Comparison of ENCODE assay signal across 8 mouse cellular contexts in genomic region chr17:12168536-12168935, GRCm38 (mm10). TPM values are rescaled to one million over a fixed set of nuclear protein-coding genes. Genes with fewer than 3 reads are reported as not detected.
DNase-seq lines count a peak whose midpoint lies in the region; ATAC-seq and TF ChIP-seq lines count a peak whose summit lies in the region.

No protein-coding gene starts in this region.

- no peak for DNase-seq in frontal cortex, postnatal 25 days (ENCODE audit: low spot score in 2 of 2)
- DNase-seq in embryonic facial prominence, embryonic 11.5 days (ENCODE audit: low spot score), result peak; percentile 6
- peak; percentile 70 to 81 for DNase-seq in heart, adult 9 months (ENCODE audit: low spot score in 2 of 2)
- DNase-seq in kidney, postnatal 0 days (ENCODE audit: low spot score), result peak; percentile 85
- peak; percentile 60 for DNase-seq in ovary, postnatal 14 days (ENCODE audit: low spot score)
- no peak for DNase-seq in thymus, postnatal 10 days (ENCODE audit: low spot score in 2 of 2)

- peak; percentile 70 for ATAC-seq in frontal cortex, adult (ENCODE audit: low TSS enrichment)
- no peak for ATAC-seq in embryonic facial prominence, embryonic 11.5 days (replicated peaks; ENCODE audit: insufficient number of reproducible peaks, low FRiP score, low TSS enrichment, low read depth)
- no peak for ATAC-seq in kidney, postnatal 0 days (replicated peaks; ENCODE audit: low FRiP score, low read depth)
- ATAC-seq in limb, embryonic 15.5 days (ENCODE audit: insufficient number of reproducible peaks, low FRiP score, low TSS enrichment, low read depth), result no peak; the same call in 1 of the 2 replicates

- no peaks in the 10 kb centered on the region for H3K4me1 ChIP-seq in embryonic facial prominence, embryonic 11.5 days (ENCODE audit: control insufficient read depth, insufficient read depth, low read length)
- H3K4me1 ChIP-seq in kidney, postnatal 0 days (replicated peaks; ENCODE audit: insufficient read depth, low read length), result peaks cover 20% of the 10 kb centered on the region
- peaks cover 34% of the 10 kb centered on the region for H3K4me1 ChIP-seq in limb, embryonic 15.5 days

- 62% methylated on average over 10 of the region's 10 CpGs for WGBS in embryonic facial prominence, embryonic 11.5 days
- WGBS in kidney, postnatal 0 days, result 31% methylated on average over 10 of the region's 10 CpGs
- WGBS in limb, embryonic 15.5 days, result 19% methylated on average over 10 of the region's 10 CpGs

- no peaks in the 10 kb centered on the region for H3K36me3 ChIP-seq in embryonic facial prominence, embryonic 11.5 days (replicated peaks; ENCODE audit: control insufficient read depth, insufficient read depth, low read depth, low read length)
- H3K36me3 ChIP-seq in kidney, postnatal 0 days (ENCODE audit: insufficient read depth, low read length), result no peaks in the 10 kb centered on the region
- no peaks in the 10 kb centered on the region for H3K36me3 ChIP-seq in limb, embryonic 15.5 days

- TF ChIP-seq CTCF in kidney, postnatal 0 days (IDR thresholded peaks at IDR 0.05; ENCODE audit: low read depth), result no peak

- H3K27ac ChIP-seq in embryonic facial prominence, embryonic 11.5 days (replicated peaks; ENCODE audit: low read depth, low read length), result no peak overlapping the region
- peak overlapping the region; percentile 76 for H3K27ac ChIP-seq in kidney, postnatal 0 days
- H3K27ac ChIP-seq in limb, embryonic 15.5 days, result peak overlapping the region; percentile 50

- H3K4me2 ChIP-seq in embryonic facial prominence, embryonic 11.5 days (ENCODE audit: low read depth, low read length), result no peak overlapping the region
- H3K4me2 ChIP-seq in kidney, postnatal 0 days (ENCODE audit: low read length), result peak overlapping the region; percentile 23; the same call in 1 of the 2 replicates
- peak overlapping the region; percentile 25; the same call in 1 of the 2 replicates for H3K4me2 ChIP-seq in limb, embryonic 15.5 days

- H3K9me3 ChIP-seq in embryonic facial prominence, embryonic 11.5 days (replicated peaks; ENCODE audit: control insufficient read depth, low read length), result no peaks in the 10 kb centered on the region
- no peaks in the 10 kb centered on the region for H3K9me3 ChIP-seq in kidney, postnatal 0 days (replicated peaks; ENCODE audit: low read length)
- no peaks in the 10 kb centered on the region for H3K9me3 ChIP-seq in limb, embryonic 15.5 days

- H3K9ac ChIP-seq in embryonic facial prominence, embryonic 11.5 days (replicated peaks; ENCODE audit: low read length), result no peak overlapping the region
- H3K9ac ChIP-seq in kidney, postnatal 0 days (ENCODE audit: low read depth, low read length), result no peak overlapping the region
- H3K9ac ChIP-seq in limb, embryonic 15.5 days, result no peak overlapping the region

- H3K27me3 ChIP-seq in embryonic facial prominence, embryonic 11.5 days (ENCODE audit: control insufficient read depth, insufficient read depth, low read length), result no peaks in the 10 kb centered on the region
- no peaks in the 10 kb centered on the region for H3K27me3 ChIP-seq in kidney, postnatal 0 days (ENCODE audit: insufficient read depth, low read length)
- no peaks in the 10 kb centered on the region for H3K27me3 ChIP-seq in limb, embryonic 15.5 days

- H3K4me3 ChIP-seq in embryonic facial prominence, embryonic 11.5 days (ENCODE audit: low read depth, low read length), result no peak overlapping the region
- no peak overlapping the region for H3K4me3 ChIP-seq in kidney, postnatal 0 days (replicated peaks; ENCODE audit: low read depth, low read length)
- no peak overlapping the region for H3K4me3 ChIP-seq in limb, embryonic 15.5 days

RNA-seq across cellular contexts. Expression of gene Agpat4, which starts 50.0 kb away (rescaled TPM):
- 17.5 and 21.0 TPM in 2 replicates for polyA plus RNA-seq in embryonic facial prominence, embryonic 11.5 days (2014; fragmentation: Nextera tagmentation; extraction: Ambion mirVana)
- polyA plus RNA-seq in kidney, postnatal 0 days (2015; fragmentation: Nextera tagmentation; extraction: Ambion mirVana), result 15.5 and 21.4 TPM in 2 replicates
- 56.0 and 57.7 TPM in 2 replicates for polyA plus RNA-seq in limb, embryonic 15.5 days (2015; fragmentation: Nextera tagmentation; extraction: Ambion mirVana)

Comparison
In these comparisons a context has a peak if more than half of its experiments do, and no peak if none do; other contexts are left out.
1. DNase-seq: peak in embryonic facial prominence, embryonic 11.5 days (single experiment), heart, adult 9 months (2 of 2), kidney, postnatal 0 days (single experiment) and ovary, postnatal 14 days (single experiment); none in frontal cortex, postnatal 25 days (0 of 2) and thymus, postnatal 10 days (0 of 2).